ENCODE assay signal across 20 mouse cellular contexts in genomic region chr14:11702770-11703477, GRCm38 (mm10).
DNase-seq lines count a peak whose midpoint lies in the region; ATAC-seq and TF ChIP-seq lines count a peak whose summit lies in the region.
"Had no signal": no experiment of that assay in that cellular context is flagged by ENCODE, and none has a peak within 500 bp of the region (broad histone marks: within the 10 kb centered on the region; RNA-seq: fewer than 3 reads in every experiment).

No protein-coding gene starts in this region.

- no peaks in the 10 kb centered on the region for H3K9me3 ChIP-seq in kidney, embryonic 15.5 days (replicated peaks)
- H3K9me3 ChIP-seq in E14TG2a.4 (ENCODE audit: low read length) (no peaks in the 10 kb centered on the region), ES-Bruce4 (replicated peaks; ENCODE audit: control insufficient read depth, insufficient read depth, low read length, poor library complexity, severe bottlenecking) (no peaks in the 10 kb centered on the region)
- H3K9me3 ChIP-seq in embryonic facial prominence, embryonic 10.5 days, result no peaks in the 10 kb centered on the region
- H3K9me3 ChIP-seq in liver, postnatal 0 days (ENCODE audit: low read length), result no peaks in the 10 kb centered on the region
- H3K9me3 ChIP-seq: liver, embryonic 12.5 days; stomach, embryonic 15.5 days had no signal

- 0 out of 2 replicates have a peak, but pooled peaks have one; percentile 12 for ATAC-seq in kidney, embryonic 15.5 days (replicated peaks; ENCODE audit: low FRiP score)
- ATAC-seq in liver, postnatal 0 days, result no peak
- ATAC-seq: CD4-positive, CD25-positive, alpha-beta regulatory T cell, adult 4 months; inflammation-experienced regulatory T-cells, adult 6 months; liver, embryonic 12.5 days had no signal

- no peaks in the 10 kb centered on the region for H3K27me3 ChIP-seq in kidney, embryonic 15.5 days
- H3K27me3 ChIP-seq in E14TG2a.4 (ENCODE audit: insufficient read depth, low read length) (no peaks in the 10 kb centered on the region), ES-Bruce4 (ENCODE audit: control insufficient read depth, insufficient read depth, low read length, poor library complexity, severe bottlenecking) (no peaks in the 10 kb centered on the region)
- no peaks in the 10 kb centered on the region for H3K27me3 ChIP-seq in embryonic facial prominence, embryonic 10.5 days (replicated peaks; ENCODE audit: low read depth, poor library complexity, severe bottlenecking)
- H3K27me3 ChIP-seq in liver, postnatal 0 days (ENCODE audit: insufficient read depth, low read length), result no peaks in the 10 kb centered on the region
- H3K27me3 ChIP-seq: liver, embryonic 12.5 days; stomach, embryonic 15.5 days had no signal

- 0 out of 2 replicates have a peak, but pooled peaks have one; percentile 56 for TF ChIP-seq EP300 in ES-Bruce4 (IDR thresholded peaks at IDR 0.05; ENCODE audit: insufficient read depth, low read depth, low read length)
- no peak for TF ChIP-seq EP300 in liver, postnatal 0 days (IDR thresholded peaks at IDR 0.05; ENCODE audit: low read depth)

- no peak for TF ChIP-seq POLR2A in ES-Bruce4 (IDR thresholded peaks at IDR 0.05; ENCODE audit: insufficient read depth, low read length)

- no peaks in the 10 kb centered on the region for H3K36me3 ChIP-seq in kidney, embryonic 15.5 days
- H3K36me3 ChIP-seq in E14TG2a.4 (ENCODE audit: insufficient read depth, low read length), result no peaks in the 10 kb centered on the region
- H3K36me3 ChIP-seq in ES-Bruce4 (ENCODE audit: control insufficient read depth, insufficient read depth, low read length, poor library complexity, severe bottlenecking), result no peaks in the 10 kb centered on the region
- no peaks in the 10 kb centered on the region for H3K36me3 ChIP-seq in embryonic facial prominence, embryonic 10.5 days (replicated peaks)
- no peaks in the 10 kb centered on the region for H3K36me3 ChIP-seq in liver, postnatal 0 days (replicated peaks; ENCODE audit: insufficient read depth, low read length)
- H3K36me3 ChIP-seq: liver, embryonic 12.5 days; stomach, embryonic 15.5 days had no signal

- no peak overlapping the region for H3K4me3 ChIP-seq in kidney, embryonic 15.5 days (replicated peaks)
- H3K4me3 ChIP-seq in E14TG2a.4 (replicated peaks; ENCODE audit: low read length), result 0 out of 2 replicates have a peak overlapping the region, but pooled peaks have one; percentile 17
- H3K4me3 ChIP-seq in ES-Bruce4 (ENCODE audit: low read depth, low read length), result peak overlapping the region; percentile 16; the same call in 1 of the 2 replicates
- H3K4me3 ChIP-seq in embryonic facial prominence, embryonic 10.5 days, result no peak overlapping the region
- H3K4me3 ChIP-seq in liver, postnatal 0 days (ENCODE audit: low read depth, low read length), result no peak overlapping the region
- H3K4me3 ChIP-seq: liver, embryonic 12.5 days; stomach, embryonic 15.5 days had no signal

- no peak for TF ChIP-seq CTCF in E14TG2a.4 (conservative IDR thresholded peaks at IDR 0.05; ENCODE audit: low read length)
- TF ChIP-seq CTCF in ES-Bruce4 (IDR thresholded peaks at IDR 0.05; ENCODE audit: low read depth, low read length), result no peak
- TF ChIP-seq CTCF in liver, postnatal 0 days (IDR thresholded peaks at IDR 0.05; ENCODE audit: low read depth), result no peak

- H3K27ac ChIP-seq in kidney, embryonic 15.5 days, result 0 out of 2 replicates have a peak overlapping the region, but pooled peaks have one; percentile 22
- peak overlapping the region; percentile 3 for H3K27ac ChIP-seq in ES-Bruce4 (ENCODE audit: insufficient read depth, low read length)
- peak overlapping the region; percentile 73 for H3K27ac ChIP-seq in embryonic facial prominence, embryonic 10.5 days (replicated peaks)
- no peak overlapping the region for H3K27ac ChIP-seq in liver, postnatal 0 days (ENCODE audit: low read depth)
- H3K27ac ChIP-seq: liver, embryonic 12.5 days; stomach, embryonic 15.5 days had no signal

- no peak overlapping the region for H3K4me2 ChIP-seq in kidney, embryonic 15.5 days
- H3K4me2 ChIP-seq in liver, postnatal 0 days (ENCODE audit: low read depth, low read length), result no peak overlapping the region
- H3K4me2 ChIP-seq: liver, embryonic 12.5 days; stomach, embryonic 15.5 days had no signal

- no peak for DNase-seq in kidney, adult 8-10 months
- DNase-seq in embryonic facial prominence, embryonic 10.5 days (ENCODE audit: low spot score), result peak; percentile 68
- DNase-seq in liver, postnatal 0 days, result no peak
- DNase-seq in urinary bladder, adult 2 months (ENCODE audit: low spot score), result no peak
- DNase-seq: cerebellum, adult 11 months; cerebellum, postnatal 36 days; heart, postnatal 14 days; kidney, postnatal 10 days; layer of hippocampus, adult 9-11 months; lung, postnatal 10 days; right cerebral cortex, adult 18-20 months; spleen, adult 18-20 months; thymus, postnatal 14 days had no signal

- H3K4me1 ChIP-seq in kidney, embryonic 15.5 days, result peaks cover 15% of the 10 kb centered on the region
- H3K4me1 ChIP-seq in E14TG2a.4 (replicated peaks; ENCODE audit: low read depth, low read length) (peaks cover 63% of the 10 kb centered on the region), ES-Bruce4 (ENCODE audit: control insufficient read depth, insufficient read depth, low read length) (peaks cover 7% of the 10 kb centered on the region)
- H3K4me1 ChIP-seq in embryonic facial prominence, embryonic 10.5 days, result peaks cover 50% of the 10 kb centered on the region
- H3K4me1 ChIP-seq in liver, postnatal 0 days (ENCODE audit: insufficient read depth), result peaks cover 16% of the 10 kb centered on the region
- H3K4me1 ChIP-seq: liver, embryonic 12.5 days; stomach, embryonic 15.5 days had no signal

- WGBS in kidney, embryonic 15.5 days, result 60% methylated on average over 11 of the region's 11 CpGs
- WGBS in embryonic facial prominence, embryonic 10.5 days, result 43% methylated on average over 11 of the region's 11 CpGs
- 56% methylated on average over 11 of the region's 11 CpGs for WGBS in liver, postnatal 0 days (ENCODE audit: insufficient replicate concordance)

- H3K9ac ChIP-seq in kidney, embryonic 15.5 days, result no peak overlapping the region
- peak overlapping the region; percentile 25; the same call in 1 of the 2 replicates for H3K9ac ChIP-seq in ES-Bruce4 (ENCODE audit: low read depth, poor library complexity, severe bottlenecking)
- H3K9ac ChIP-seq in liver, postnatal 0 days (replicated peaks), result no peak overlapping the region
- H3K9ac ChIP-seq: liver, embryonic 12.5 days; stomach, embryonic 15.5 days had no signal

Comparison
In these comparisons a context has a peak if more than half of its experiments do, and no peak if none do; other contexts are left out.
1. H3K4me3 ChIP-seq: peak in E14TG2a.4 (single experiment) and ES-Bruce4 (single experiment); none in kidney, embryonic 15.5 days (single experiment), embryonic facial prominence, embryonic 10.5 days (single experiment) and liver, postnatal 0 days (single experiment).